Mouse (Mus musculus) v-Abl transformed pro-B cells (cell line): ENCODE data around the gene Ttc6.

ENCODE experiments used
- in situ Hi-C, 2 experiments: fragments of 400-800 bp; cut with MboI; formaldehyde crosslinking; loops; one replicate each; pipeline ENCODE4 v1.15.1; 2025; ENCODE audit not compliant: unreplicated experiment in 2 of 2

Gene Ttc6

GRCm38 (mm10) chr12:57650677-57651076, 86.8 kb downstream of the Ttc6 start:
- in situ Hi-C loops: no loop called here

- in situ Hi-C loops: no loop called here
Measured at GRCm38 (mm10) chr12:57662986-57663674, 99.2 kb downstream of the Ttc6 start.

DNA sequence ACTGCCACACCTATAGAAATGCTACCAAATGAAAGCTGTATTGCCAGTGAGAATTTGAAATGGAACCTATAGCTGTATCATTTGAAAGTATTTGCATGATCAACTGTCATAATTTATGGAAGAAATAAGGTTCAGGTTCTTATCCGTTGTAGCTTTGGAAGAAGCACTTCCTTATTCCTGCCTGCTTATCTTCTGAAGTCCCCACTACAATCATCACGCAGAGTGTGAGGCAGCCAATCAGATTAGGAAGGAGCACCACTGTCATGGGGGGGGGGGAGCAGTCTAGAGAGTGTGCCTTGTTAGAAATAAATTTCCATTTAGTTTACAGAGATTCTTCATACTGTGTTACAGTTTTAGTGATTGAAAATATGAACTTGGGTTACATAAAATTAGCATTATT, 108.5 kb downstream of the Ttc6 start:
- in situ Hi-C loops: no loop called here

GRCm38 (mm10) chr12:57684967-57685423, 121.1 kb downstream of the Ttc6 start:
- in situ Hi-C loops: no loop called here

DNA sequence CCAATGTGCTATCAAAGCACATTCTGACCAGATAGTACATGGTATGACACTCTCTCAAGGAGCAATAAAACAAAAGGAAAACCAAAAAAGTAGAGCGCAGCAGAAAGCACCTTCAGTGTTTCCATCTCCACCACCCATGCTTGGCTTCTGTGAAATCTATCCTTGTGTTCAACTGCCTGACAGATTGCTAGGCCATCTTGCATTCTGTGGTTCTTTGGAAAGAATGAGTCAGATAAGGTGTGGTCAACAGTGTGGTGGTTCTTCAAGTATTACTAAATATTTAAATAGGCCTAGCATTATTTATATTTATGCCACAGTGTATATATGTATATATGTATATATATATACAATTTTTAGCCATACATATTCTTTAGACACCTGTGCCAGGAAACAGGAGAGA, 146.1 kb downstream of the Ttc6 start:
- in situ Hi-C loops: no loop called here

DNA sequence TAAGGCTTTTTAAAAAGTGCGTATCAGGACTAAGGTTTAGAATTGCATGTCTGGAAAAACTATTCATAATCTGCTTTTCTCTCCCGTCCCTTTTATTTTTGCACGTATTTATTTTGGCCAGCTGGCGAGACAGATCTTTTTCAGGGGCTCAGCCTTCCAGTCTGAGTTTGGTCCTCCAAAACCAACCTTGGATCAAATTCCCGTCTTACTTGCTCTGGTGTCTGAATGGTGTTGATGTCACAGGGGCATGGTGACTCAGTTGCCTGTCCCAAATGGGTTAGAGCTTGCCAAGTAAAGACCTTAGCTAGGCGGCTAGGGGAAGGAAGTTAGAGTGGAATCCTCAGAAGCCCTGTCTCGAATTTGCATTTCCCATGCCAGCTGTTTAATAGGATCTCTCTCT, 200.8 kb downstream of the Ttc6 start:
- in situ Hi-C loops: no loop called here

GRCm38 (mm10) chr12:57776290-57776997, 212.5 kb downstream of the Ttc6 start:
- in situ Hi-C loops: loop anchor here in 1 of 2 experiments (25.0 kb wide), 1 partner anchor 489 kb away; no protein-coding TSS in a partner anchor

GRCm38 (mm10) chr12:57781926-57782325, 218.0 kb downstream of the Ttc6 start:
- in situ Hi-C loops: loop anchor here in 1 of 2 experiments (25.0 kb wide), 1 partner anchor 495 kb away; no protein-coding TSS in a partner anchor

GRCm38 (mm10) chr12:57787471-57787870, 223.6 kb downstream of the Ttc6 start:
- in situ Hi-C loops: loop anchor here in 1 of 2 experiments (25.0 kb wide), 1 partner anchor 500 kb away; no protein-coding TSS in a partner anchor
